Mouse (Mus musculus) cortical plate, adult 2 months (tissue): ENCODE results near the gene Eif2b2.

Experiments used
- CTCF ChIP-seq: fragments of 200-500 bp; IDR thresholded peaks from 2 replicates; pipeline ENCODE4 v1.5.1; 2011; ENCODE audit warnings: mild to moderate bottlenecking, control low read depth, low read length; ENCODE audit not compliant: insufficient read depth; ENCODE audit errors: extremely low read depth
- POLR2A ChIP-seq: fragments of 200-500 bp; IDR thresholded peaks from 2 replicates; pipeline ENCODE4 v1.6.1; 2011; ENCODE audit warnings: mild to moderate bottlenecking, low read length, control low read depth; ENCODE audit not compliant: insufficient read depth; ENCODE audit errors: extremely low read depth

GRCm38 (mm10) chr12:85257008-85257639, 37.8 kb downstream of the Eif2b2 start:
- TF ChIP-seq POLR2A (no peak), CTCF (no peak)
